Mouse (Mus musculus) gastrocnemius, adult 2 months (tissue): ENCODE measurements around the gene Asic4. TPM values are rescaled to one million over a fixed set of nuclear protein-coding genes. Genes with fewer than 3 reads are reported as not detected.

Experiments
- DNase-seq: peaks from one replicate; pipeline ENCODE4 v3.0.0; 2022
- H3K27ac ChIP-seq: fragments of 200-600 bp; 2 replicates; pipeline ENCODE4 v1.8.1; 2022; ENCODE audit warnings: mild to moderate bottlenecking
- H3K4me3 ChIP-seq: fragments of 200-600 bp; 2 replicates; pipeline ENCODE4 v1.8.1; 2022; ENCODE audit warnings: mild to moderate bottlenecking, moderate library complexity
- CTCF ChIP-seq: fragments of 200-600 bp; IDR thresholded peaks from 2 replicates; pipeline ENCODE4 v1.8.1; 2022; ENCODE audit warnings: antibody characterized with exemption, mild to moderate bottlenecking, moderate library complexity
- intact Hi-C: fragments of 180-260 bp; cut with DNase I; formaldehyde crosslinking; loops from one replicate; pipeline ENCODE4 v1.15.1; 2025
- total RNA-seq, 2 experiments: library from RNA; stranded (reverse); gene quantifications; 2 replicates each; pipeline ENCODE4 v1.2.3; 2021

Asic4 gene
- total RNA-seq, 2 experiments from 2014 or later: not detected

- intact Hi-C loops: no loop called here
Observed at GRCm38 (mm10) chr1:75478916-75479634, 28.8 kb downstream of the Asic4 start, which contains the start of the genes Chpf and Tmem198. Chpf (minus strand) TSS chr1:75479307. Tmem198 (plus strand) TSS chr1:75479532.

GRCm38 (mm10) chr1:75479635-75479989 lies 29.4 kb downstream of the Asic4 start:
- no peak for DNase-seq
- Histone ChIP-seq H3K4me3 (peak overlapping the region; percentile 79), H3K27ac (peak overlapping the region; percentile 88)
- intact Hi-C loops: no loop called here
- TF ChIP-seq CTCF: no peak

More at GRCm38 (mm10) chr1:75478916-75479634, 28.8 kb downstream of the Asic4 start, which contains the start of the genes Chpf and Tmem198:
- Histone ChIP-seq H3K4me3 (peak within 1 kb of the TSS; percentile 79), H3K27ac (peak within 1 kb of the TSS; percentile 88)
- no peak for TF ChIP-seq CTCF
- DNase-seq: peak; percentile 95

- intact Hi-C loops: no loop called here
- no peak for TF ChIP-seq CTCF
- Histone ChIP-seq H3K4me3 (peak overlapping the region; percentile 79), H3K27ac (no peak overlapping the region)
- DNase-seq: no peak
Observed at GRCm38 (mm10) chr1:75480036-75480435, 29.8 kb downstream of the Asic4 start.

- DNase-seq: no peak
- TF ChIP-seq CTCF: no peak
- Histone ChIP-seq H3K27ac (no peak overlapping the region), H3K4me3 (no peak overlapping the region)
- intact Hi-C loops: no loop called here
Observed at GRCm38 (mm10) chr1:75480735-75481134, 30.5 kb downstream of the Asic4 start.

GRCm38 (mm10) chr1:75486561-75486960 lies 36.3 kb downstream of the Asic4 start:
- no peak for DNase-seq
- no peak overlapping the region for H3K27ac ChIP-seq
- no peak for TF ChIP-seq CTCF
- intact Hi-C loops: no loop called here
- H3K4me3 ChIP-seq: no peak overlapping the region

- no peak for TF ChIP-seq CTCF
- DNase-seq: no peak
- no peak overlapping the region for H3K27ac ChIP-seq
- intact Hi-C loops: no loop called here
- peak overlapping the region; percentile 69 for H3K4me3 ChIP-seq
Observed at GRCm38 (mm10) chr1:75487040-75487404, 36.8 kb downstream of the Asic4 start.

GRCm38 (mm10) chr1:75487405-75488161 lies 37.3 kb downstream of the Asic4 start:
- DNase-seq: peak; percentile 71
- TF ChIP-seq CTCF: no peak
- intact Hi-C loops: no loop called here

GRCm38 (mm10) chr1:75490785-75491551 lies 40.7 kb downstream of the Asic4 start:
- no peak for DNase-seq
- H3K4me3 ChIP-seq: no peak overlapping the region
- intact Hi-C loops: no loop called here
- no peak for TF ChIP-seq CTCF
- no peak overlapping the region for H3K27ac ChIP-seq

More at GRCm38 (mm10) chr1:75487405-75488161, 37.3 kb downstream of the Asic4 start:
- no peak overlapping the region for H3K27ac ChIP-seq
- peak overlapping the region; percentile 69 for H3K4me3 ChIP-seq

- intact Hi-C loops: no loop called here
- DNase-seq: no peak
- no peak for TF ChIP-seq CTCF
Observed at GRCm38 (mm10) chr1:75492579-75493170, 42.4 kb downstream of the Asic4 start.

GRCm38 (mm10) chr1:75494878-75495548 lies 44.8 kb downstream of the Asic4 start:
- intact Hi-C loops: no loop called here

More at GRCm38 (mm10) chr1:75492579-75493170, 42.4 kb downstream of the Asic4 start:
- H3K27ac ChIP-seq: no peak overlapping the region
- H3K4me3 ChIP-seq: no peak overlapping the region

GRCm38 (mm10) chr1:75498897-75499296 lies 48.7 kb downstream of the Asic4 start:
- no peak for DNase-seq
- Histone ChIP-seq H3K4me3 (no peak overlapping the region), H3K27ac (no peak overlapping the region)
- intact Hi-C loops: no loop called here
- no peak for TF ChIP-seq CTCF

More at GRCm38 (mm10) chr1:75494878-75495548, 44.8 kb downstream of the Asic4 start:
- Histone ChIP-seq H3K4me3 (no peak overlapping the region), H3K27ac (no peak overlapping the region)
- peak; percentile 70 for TF ChIP-seq CTCF
- no peak for DNase-seq

- TF ChIP-seq CTCF: peak; percentile 41; the same call in 1 of the 2 replicates
- Histone ChIP-seq H3K4me3 (no peak overlapping the region), H3K27ac (no peak overlapping the region)
- no peak for DNase-seq
- intact Hi-C loops: no loop called here
Observed at GRCm38 (mm10) chr1:75499441-75499840, 49.2 kb downstream of the Asic4 start.
